Mouse (Mus musculus) layer of hippocampus, adult 9-10 months (tissue): ENCODE results near the gene Gm42791.
A peak's percentile ranks its signal among the peaks of the same experiment; 100 is the strongest.

Experiments
- DNase-seq: peaks from one replicate; pipeline ENCODE4 v3.0.0; 2022; ENCODE audit warnings: low spot score

Gene Gm42791

GRCm38 (mm10) chr5:148994706-148995414 is at the start of gene Gm42791:
Gm42791 (minus strand) TSS chr5:148995147.
- peak; percentile 93 for DNase-seq

DNA sequence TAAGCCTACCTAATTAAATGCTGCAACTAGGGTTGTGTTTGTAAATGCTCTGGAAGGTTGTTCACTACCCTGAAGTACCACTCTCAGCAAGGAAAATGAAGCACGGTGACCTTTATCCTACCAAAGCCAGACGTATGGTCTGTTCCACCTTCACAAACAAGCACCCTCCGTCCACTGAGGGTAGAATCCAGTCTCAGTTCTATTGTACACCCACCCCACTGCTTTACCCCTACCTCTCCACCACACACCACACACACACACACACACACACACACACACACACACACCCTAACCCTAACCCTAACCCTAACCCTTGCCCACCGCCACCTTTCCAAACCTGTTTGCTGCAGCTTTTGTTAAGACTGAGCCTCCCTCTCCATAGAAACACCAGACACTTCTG is 49.1 kb upstream of the Gm42791 start:
- no peak for DNase-seq

GRCm38 (mm10) chr5:149043240-149043639 is 48.3 kb upstream of the Gm42791 start:
- no peak for DNase-seq

GRCm38 (mm10) chr5:149039825-149040224 is 44.9 kb upstream of the Gm42791 start:
- DNase-seq = no peak

GRCm38 (mm10) chr5:149037729-149038128 is 42.8 kb upstream of the Gm42791 start:
- DNase-seq = no peak

DNA sequence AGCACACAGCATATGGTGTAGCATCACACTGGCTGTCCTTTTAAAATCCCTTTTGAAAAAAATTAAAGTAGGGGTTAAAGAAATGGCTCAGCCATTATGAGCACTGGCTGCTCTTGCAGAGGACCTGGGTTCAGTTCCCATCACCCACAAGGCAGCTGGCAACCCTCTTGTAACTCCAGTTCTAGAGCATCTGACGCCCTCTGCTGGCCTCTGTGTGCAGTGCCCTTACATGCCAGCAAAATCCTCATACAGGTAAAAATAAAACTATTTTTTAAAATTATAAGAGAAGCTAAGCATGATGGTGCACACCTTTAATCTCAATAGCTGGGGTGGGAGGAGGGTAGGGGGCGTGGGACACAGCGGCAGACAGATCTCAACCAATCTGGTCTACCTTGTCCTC is 42.0 kb upstream of the Gm42791 start:
- DNase-seq = no peak

DNA sequence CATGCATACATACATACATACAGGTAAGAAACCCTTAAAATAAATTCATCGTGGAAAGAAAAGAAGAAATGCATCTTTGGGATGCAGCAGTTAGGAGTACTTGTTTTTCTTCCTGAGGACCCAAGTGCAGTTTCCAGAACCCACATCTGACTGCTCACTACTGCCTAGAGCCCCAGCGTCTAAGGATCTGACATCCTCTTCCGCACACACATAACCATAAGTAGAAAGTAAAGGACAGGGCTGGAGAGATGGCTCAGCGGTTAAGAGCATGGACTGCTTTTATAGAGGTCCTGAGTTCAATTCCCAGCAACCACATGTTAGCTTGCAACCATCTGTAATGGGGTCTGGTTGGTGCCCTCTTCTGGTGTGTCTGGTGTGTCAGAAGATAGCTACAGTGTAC is 37.5 kb upstream of the Gm42791 start:
- DNase-seq = no peak

DNA sequence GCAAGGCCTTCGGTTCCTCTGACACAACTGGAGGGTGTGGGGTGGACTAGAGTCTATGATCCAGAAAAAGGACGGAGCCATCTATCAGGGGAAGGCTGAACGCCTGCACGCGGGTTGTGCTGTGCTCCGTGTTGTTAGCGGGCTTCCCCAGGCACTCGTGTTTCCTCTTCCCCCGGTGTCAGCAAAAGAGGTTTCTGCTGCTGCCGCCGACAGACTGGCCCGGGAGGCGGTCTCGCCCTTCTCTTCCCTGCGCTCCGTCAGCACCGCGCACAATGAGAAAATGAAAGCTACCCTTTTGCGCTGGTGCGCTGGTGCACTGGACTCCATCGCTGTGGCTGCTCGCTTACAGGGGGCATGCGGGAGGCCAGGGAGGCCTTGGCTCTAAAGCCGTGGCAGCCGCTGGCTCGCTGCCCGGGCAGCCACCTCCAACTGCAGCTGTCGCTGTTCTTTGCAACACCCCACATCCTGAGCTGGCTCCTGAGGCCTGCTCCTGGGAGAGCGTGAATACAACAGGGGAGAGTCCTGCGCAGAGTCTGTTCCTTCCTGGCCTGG is 36.3 kb upstream of the Gm42791 start:
- DNase-seq = no peak

GRCm38 (mm10) chr5:149030103-149030502 is 35.2 kb upstream of the Gm42791 start:
- DNase-seq = no peak

DNA sequence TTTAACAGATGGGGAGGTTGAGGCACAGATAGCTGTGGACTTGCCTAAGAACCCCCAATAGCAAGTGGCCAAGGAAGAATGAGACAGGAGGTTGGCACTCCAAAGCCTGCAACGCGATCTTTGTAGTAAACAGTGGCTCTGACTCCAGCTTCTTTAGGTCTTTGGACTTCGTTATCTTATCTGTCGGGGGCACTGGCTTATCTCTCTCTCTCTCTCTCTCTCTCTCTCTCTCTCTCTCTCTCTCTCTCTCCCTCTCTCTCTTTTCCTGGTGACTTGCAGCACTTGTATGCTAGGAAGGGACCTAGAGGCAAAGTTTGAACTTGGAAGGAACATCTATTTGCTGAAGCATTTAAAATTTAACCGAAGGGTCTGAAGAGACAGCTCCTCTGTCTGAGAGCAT is 33.4 kb upstream of the Gm42791 start:
- no peak for DNase-seq

DNA sequence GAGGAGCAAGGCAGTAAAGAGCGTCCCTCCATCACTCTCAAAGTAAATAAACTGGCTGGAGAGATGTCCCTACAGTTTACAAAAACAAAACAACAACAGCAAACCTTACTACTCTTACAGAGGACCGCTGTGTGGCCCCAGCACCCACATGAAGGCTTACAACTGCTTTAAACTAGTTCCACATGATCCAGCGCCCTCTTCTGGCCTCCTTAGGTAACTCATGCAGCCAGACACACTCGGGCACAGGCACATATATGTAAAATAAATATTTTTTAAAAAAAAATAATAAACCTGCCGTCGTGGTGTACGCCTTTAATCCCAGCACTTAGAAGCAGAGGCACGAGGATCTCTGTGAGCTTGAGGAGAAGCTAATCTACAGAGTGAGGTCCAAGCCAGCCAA is 32.4 kb upstream of the Gm42791 start:
- no peak for DNase-seq

- DNase-seq = no peak
These were observed 26.2 kb upstream of the Gm42791 start for GRCm38 (mm10) chr5:149021120-149021519.

GRCm38 (mm10) chr5:149020681-149021062 is 25.7 kb upstream of the Gm42791 start:
- no peak for DNase-seq

DNA sequence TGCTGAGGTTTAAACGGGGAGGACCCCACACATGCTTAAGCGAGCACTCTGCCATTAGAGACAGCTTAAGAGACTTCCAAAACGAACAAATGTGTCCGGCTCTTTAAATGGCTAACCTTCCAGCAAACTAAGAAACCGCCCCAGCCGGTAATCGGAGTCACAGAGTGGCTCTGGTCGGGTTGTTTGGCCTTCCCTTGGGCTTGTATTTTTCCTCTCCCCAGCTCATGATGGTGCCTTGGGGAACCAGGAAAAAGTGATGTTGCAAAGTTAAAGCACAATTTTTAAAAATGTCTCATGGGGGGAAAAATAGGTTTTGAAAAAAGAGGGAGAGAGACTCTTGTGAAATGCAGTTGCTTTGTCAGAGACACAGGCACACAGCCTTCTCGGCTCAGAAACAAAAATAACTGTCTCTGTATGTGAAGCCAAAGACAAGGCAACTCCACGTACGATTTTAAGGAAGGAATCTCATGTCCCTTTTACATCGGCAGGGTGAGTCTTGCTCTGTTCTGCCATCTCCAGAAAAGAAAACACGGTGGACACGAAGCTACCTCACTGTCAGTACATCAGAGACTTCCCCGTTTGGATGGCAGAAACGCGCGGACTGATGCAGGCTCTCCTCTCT is 25.2 kb upstream of the Gm42791 start:
- no peak for DNase-seq

GRCm38 (mm10) chr5:149017666-149018415 is 22.9 kb upstream of the Gm42791 start:
- DNase-seq = no peak

DNA sequence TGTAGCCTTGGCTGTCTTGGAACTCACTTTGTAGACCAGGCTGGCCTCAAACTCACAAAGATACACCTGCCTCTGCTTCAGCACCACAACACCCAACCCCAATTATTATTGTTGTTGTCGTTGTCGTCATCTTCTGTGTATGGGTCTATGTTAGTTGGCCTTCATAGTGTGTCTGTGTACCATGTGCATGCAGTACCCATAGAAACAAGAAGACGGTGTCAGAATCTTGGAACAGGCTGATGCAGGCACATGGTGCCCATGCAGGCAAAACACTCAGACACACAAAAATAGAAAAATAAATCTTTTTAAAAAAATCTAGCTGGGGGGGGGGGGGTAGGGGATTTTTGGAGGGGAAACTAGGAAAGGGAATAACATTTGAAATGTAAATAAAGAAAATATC is 22.2 kb upstream of the Gm42791 start:
- no peak for DNase-seq

DNA sequence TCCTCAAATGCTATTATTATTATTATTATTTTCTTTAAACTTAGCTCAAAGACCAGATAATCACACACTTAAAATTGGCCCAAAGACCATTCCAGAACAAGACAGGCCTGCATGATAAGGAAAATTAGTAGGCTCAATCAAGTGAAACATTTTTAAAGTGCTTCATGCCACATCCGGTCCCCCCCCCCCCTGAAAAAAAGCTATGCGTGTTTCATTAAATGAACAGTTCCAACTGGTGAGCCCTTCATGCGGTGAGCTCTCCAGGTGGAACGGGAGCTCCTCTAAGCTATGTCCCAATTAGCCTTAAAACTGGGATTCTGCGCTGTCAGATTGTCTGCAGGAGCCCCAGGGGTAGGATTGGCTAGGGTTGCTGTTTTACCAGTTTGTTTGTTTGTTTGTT is 21.3 kb upstream of the Gm42791 start:
- DNase-seq = no peak

- no peak for DNase-seq
These were observed 20.6 kb upstream of the Gm42791 start for GRCm38 (mm10) chr5:149015335-149016201.

DNA sequence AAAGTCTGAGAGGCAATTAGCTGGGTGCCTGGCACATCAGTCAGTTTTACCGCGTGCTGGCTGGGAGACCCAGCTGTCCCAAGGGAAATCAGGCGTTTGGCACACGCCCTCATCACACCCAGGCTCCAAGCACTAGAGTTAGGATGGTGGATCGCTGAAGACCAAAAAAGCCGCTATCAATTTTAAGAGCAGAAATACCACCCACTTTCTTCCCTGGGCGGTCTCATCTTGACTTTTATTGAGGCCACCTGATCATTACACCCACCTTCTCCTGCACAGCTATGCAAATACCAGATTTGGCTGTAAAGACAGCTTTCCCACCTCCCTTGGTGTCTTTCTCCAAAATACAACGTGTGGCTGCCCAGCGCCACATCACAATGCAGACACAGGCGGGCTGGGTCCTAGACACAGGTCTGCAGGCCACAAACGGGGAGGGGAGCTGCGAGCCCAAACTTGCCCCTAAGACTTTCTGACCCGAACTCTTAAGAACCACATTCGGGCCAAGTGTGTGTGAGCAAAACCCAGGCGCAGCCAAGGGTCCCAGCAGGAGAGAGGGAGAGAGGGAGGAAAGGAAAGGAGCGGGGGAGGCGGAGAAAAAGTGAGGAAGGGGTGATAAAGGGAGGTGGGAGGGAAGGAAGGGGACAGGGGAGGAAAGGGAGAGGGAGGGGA is 19.8 kb upstream of the Gm42791 start:
- DNase-seq = no peak

DNA sequence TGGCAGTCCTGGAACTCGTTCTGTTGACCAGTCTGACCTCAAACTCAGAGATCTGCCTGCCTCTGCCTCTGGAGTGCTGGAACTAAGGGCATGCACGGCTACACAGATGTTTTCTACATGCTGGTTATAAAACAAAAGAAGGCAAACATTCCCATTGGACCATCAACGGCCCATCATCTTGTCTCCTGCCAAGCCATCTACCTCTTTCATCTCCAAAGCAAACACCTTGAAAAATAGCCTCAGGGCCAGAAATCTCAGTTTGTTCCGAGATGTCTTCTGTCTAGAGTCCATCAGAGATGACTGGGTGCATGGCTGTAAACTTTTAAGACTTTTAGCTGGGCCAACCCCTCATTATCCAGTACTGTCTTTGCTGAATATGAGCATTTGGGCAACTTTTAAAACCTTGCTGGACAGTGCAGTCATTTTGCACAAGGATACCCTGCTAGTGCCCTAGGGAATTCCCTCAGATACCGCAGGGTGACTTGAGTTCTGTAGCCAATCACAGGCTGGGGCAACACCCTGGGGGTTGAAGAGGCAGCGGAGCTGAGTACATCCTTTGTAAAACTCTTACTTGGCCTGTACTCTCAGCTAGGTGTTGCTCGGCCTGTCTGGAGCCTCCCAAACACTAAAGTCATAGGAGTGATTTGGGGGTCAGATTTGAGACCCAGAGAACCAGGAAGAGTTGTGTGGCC is 19.0 kb upstream of the Gm42791 start:
- no peak for DNase-seq

DNA sequence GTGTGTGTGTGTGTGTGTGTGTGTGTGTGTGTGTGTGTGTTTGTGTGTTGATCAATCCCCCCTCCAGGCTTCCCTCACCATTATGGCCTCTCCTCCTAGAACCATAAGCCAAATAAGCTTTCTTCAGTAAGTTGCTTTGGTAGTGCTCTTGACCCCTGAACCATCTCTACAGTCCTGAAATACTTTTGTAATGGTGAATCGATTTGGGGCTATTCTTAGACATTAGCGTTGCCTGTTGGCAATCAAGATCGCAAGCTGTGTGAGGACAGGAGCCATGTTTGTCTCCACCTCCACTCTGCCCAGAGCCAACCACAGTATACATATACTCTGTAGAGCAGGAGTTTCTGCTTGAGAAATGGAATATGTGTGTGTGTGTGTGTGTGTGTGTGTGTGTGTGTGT is 14.2 kb upstream of the Gm42791 start:
- DNase-seq = no peak
